Mouse (Mus musculus) heart, postnatal 0 days (tissue): Measurements from ENCODE around the gene Cfdp1. TPM values are rescaled to one million over a fixed set of nuclear protein-coding genes. Genes with fewer than 3 reads are reported as not detected.

Source experiments
- ATAC-seq: fragments of 200-750 bp; cut with Nextera tagmentation; 2 replicates; pipeline ENCODE4 v1.8.0; 2017; ENCODE audit warnings: low read depth, moderate number of reproducible peaks, moderate library complexity; ENCODE audit not compliant: insufficient read depth
- DNase-seq: peaks from one replicate; pipeline ENCODE4 v3.0.0-alpha.2; 2016; ENCODE audit warnings: low spot score
- H3K27ac ChIP-seq: fragments of 300-500 bp; sonication (generic); 2 replicates; pipeline ENCODE4 v1.5.1; 2014; ENCODE audit warnings: low read depth, mild to moderate bottlenecking
- H3K27me3 ChIP-seq: fragments of 300-500 bp; sonication (generic); 2 replicates; pipeline ENCODE4 v1.6.1; 2014; ENCODE audit warnings: low read length, mixed read lengths; ENCODE audit not compliant: control insufficient read depth, insufficient read depth
- H3K36me3 ChIP-seq: fragments of 300-500 bp; sonication (generic); replicated peaks from 2 replicates; pipeline ENCODE4 v1.6.1; 2014; ENCODE audit warnings: low read length, mixed read lengths; ENCODE audit not compliant: control insufficient read depth, insufficient read depth
- H3K4me1 ChIP-seq: fragments of 300-500 bp; sonication (generic); 2 replicates; pipeline ENCODE4 v1.6.1; 2014; ENCODE audit warnings: antibody characterized with exemption; ENCODE audit not compliant: control insufficient read depth, insufficient read depth
- H3K4me2 ChIP-seq: fragments of 300-500 bp; sonication (generic); 2 replicates; pipeline ENCODE4 v1.6.1; 2014; ENCODE audit warnings: low read depth, mild to moderate bottlenecking, low read length, moderate library complexity
- H3K4me3 ChIP-seq: fragments of 300-500 bp; sonication (generic); 2 replicates; pipeline ENCODE4 v1.5.1; 2014; ENCODE audit warnings: low read depth, low read length
- H3K9ac ChIP-seq: fragments of 300-500 bp; sonication (generic); replicated peaks from 2 replicates; pipeline ENCODE4 v1.6.1; 2014; ENCODE audit warnings: low read depth, low read length, mixed read lengths
- H3K9me3 ChIP-seq: fragments of 300-500 bp; sonication (generic); replicated peaks from 2 replicates; pipeline ENCODE4 v1.6.1; 2016; ENCODE audit warnings: low read length; ENCODE audit not compliant: control insufficient read depth
- CTCF ChIP-seq: IDR thresholded peaks from 2 replicates; pipeline ENCODE4 v1.5.1; 2016; ENCODE audit warnings: antibody characterized with exemption, control low read depth, low read depth
- EP300 ChIP-seq: IDR thresholded peaks from 2 replicates; pipeline ENCODE4 v1.6.1; 2016; ENCODE audit warnings: antibody characterized with exemption, low read depth
- WGBS: fragments of 180-500 bp; shearing (Covaris S2); extraction: QIAGEN DNeasy Blood & Tissue Kit; methylation state at CpG from one replicate; pipeline ENCODE4 v1.1.7; 2014; 5-methylcytosine and 5-hydroxymethylcytosine counted together
- polyA plus RNA-seq: library from polyadenylated mRNA; unstranded; fragments of >200 nt; fragmentation: Nextera tagmentation; extraction: Ambion mirVana; gene quantifications from 2 replicates; pipeline ENCODE4 v1.2.1, GENCODE M21; 2015
- total RNA-seq: library from RNA; depleted of rRNA; stranded (reverse); fragments of >200 nt; gene quantifications from 2 replicates; pipeline ENCODE4 v1.2.3, GENCODE M21; 2014; ENCODE audit warnings: low replicate concordance; rRNA removed

Gene Cfdp1
- total and polyA plus RNA-seq, 2 experiments from 2014 or later, result 16.1 to 85.4 TPM

DNA sequence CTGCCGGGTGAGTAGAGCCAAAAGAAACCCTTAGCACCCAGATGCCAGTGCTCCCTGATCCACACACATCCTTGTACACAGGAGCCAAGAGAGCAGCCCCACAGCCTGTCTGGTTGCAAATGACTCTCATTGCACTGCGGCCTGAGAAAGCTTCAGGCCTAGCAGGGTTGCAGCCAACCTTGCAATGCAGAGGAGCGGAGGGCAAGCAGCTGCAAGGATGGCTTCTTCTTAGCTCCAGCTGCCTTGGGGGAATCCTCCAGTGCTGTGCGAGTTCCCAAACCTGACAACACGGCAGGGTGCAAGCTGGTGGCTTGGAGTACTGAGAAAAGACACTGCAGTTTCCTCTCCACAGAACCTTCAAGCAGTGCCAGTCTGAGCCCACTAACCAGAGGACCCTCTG is 125.6 kb downstream of the Cfdp1 start:
- no peak for TF ChIP-seq CTCF
- TF ChIP-seq EP300, result no peak
- WGBS, result 54% methylated on average over 5 of the region's 5 CpGs
- Histone ChIP-seq H3K4me1 (peaks cover 85% of the 10 kb centered on the region), H3K9me3 (no peaks in the 10 kb centered on the region), H3K36me3 (no peaks in the 10 kb centered on the region), H3K4me2 (no peak overlapping the region), H3K27me3 (no peaks in the 10 kb centered on the region), H3K9ac (no peak overlapping the region), H3K27ac (peak overlapping the region; percentile 96), H3K4me3 (no peak overlapping the region)
- no peak for ATAC-seq
- no peak for DNase-seq

DNA sequence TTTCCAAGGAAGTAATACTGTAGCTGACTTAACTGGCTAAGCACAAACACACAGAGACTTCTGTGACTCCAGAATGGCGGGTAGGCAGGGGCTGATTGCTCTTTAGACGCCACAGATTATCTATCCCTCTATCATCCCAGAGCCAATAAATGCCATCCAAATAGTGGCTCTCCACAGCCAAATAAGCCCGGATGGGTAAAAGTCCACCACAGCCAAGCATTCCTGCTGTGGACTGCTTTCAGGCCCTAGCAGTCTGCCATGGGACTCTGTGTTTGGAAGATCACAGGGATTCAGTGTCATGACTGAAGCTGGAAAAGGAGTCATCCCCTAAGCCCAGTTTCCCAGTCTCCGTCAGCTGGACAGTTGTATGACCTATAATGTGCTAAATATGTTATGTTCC is 126.5 kb downstream of the Cfdp1 start:
- no peak overlapping the region for H3K4me2 ChIP-seq
- no peak for TF ChIP-seq CTCF
- no peak for TF ChIP-seq EP300
- ATAC-seq (no peak), DNase-seq (no peak)
- peaks cover 76% of the 10 kb centered on the region for H3K4me1 ChIP-seq
- no peak overlapping the region for H3K9ac ChIP-seq
- H3K9me3 ChIP-seq, result no peaks in the 10 kb centered on the region
- WGBS, result 64% methylated on average over 4 of the region's 4 CpGs
- H3K4me3 ChIP-seq, result no peak overlapping the region
- H3K36me3 ChIP-seq, result no peaks in the 10 kb centered on the region
- peak overlapping the region; percentile 96 for H3K27ac ChIP-seq
- H3K27me3 ChIP-seq, result no peaks in the 10 kb centered on the region

DNA sequence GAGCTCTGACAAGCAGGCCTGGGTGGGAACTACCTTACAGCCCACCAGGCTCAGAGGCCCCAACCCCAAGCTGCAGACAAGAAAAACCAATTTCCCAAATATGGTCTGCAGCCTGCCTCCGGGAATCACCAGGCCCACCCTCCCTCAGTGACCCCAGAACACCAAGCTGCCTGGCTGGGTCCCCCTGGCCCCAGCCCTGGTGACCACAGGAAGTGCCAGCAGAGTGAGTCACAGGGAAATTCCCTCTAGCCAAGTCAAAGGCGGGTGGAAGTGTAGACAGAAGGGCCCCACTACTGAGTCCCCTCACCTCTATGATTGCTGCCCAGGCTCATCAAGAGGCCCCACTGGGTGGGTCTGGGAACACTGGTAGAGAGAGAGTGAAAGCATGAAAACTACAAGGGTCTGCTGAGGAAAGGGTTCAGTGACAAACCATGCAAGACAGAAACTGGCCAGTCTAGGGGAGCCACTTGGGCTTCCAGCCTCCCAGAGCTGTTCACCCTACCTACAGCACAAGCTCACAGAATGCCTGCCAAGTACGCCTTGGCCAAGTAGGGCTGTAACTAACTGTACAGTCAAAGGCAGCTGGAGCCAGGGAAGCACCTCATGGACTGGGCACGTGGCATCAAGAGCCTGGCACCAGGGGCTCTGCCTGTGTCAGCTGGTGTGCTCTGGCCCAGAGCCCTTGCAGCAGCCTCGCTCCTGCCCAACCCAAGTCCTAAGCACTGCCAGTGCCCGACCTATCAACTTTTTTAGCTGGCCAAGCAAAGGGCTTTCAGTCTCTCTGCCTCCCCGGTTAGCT is 127.8 kb downstream of the Cfdp1 start:
- H3K4me2 ChIP-seq, result peak overlapping the region; percentile 38
- peak; percentile 95 for DNase-seq
- 14% methylated on average over 7 of the region's 7 CpGs for WGBS
- no peaks in the 10 kb centered on the region for H3K9me3 ChIP-seq
- peak overlapping the region; percentile 96 for H3K27ac ChIP-seq
- H3K4me1 ChIP-seq, result peaks cover 72% of the 10 kb centered on the region
- 0 out of 2 replicates have a peak, but pooled peaks cover under 1% of the 10 kb centered on the region for H3K36me3 ChIP-seq
- H3K4me3 ChIP-seq, result no peak overlapping the region
- peak; percentile 92 for TF ChIP-seq EP300
- TF ChIP-seq CTCF, result no peak
- ATAC-seq, result peak; percentile 96
- H3K9ac ChIP-seq, result peak overlapping the region; percentile 25; the same call in 1 of the 2 replicates
- H3K27me3 ChIP-seq, result no peaks in the 10 kb centered on the region

DNA sequence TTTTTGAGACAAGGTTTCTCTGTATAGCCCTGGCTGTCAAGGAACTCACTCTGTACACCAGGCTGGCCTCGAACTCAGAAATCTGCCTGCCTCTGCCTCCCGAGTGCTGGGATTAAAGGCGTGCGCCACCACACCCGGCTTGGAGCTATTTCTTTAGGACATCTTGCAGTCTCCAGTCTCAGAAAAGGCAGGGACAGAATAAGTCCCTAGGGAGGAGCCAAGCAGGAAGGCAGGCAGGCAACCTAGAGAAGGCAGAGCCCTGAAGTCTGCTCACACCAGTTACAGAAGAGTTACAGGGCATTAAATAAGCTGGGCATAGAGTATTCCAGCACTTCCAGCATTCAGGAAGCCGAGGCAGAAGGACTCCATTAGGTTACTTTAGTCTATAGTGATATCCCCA is 128.8 kb downstream of the Cfdp1 start:
- Histone ChIP-seq H3K27ac (peak overlapping the region; percentile 66), H3K4me3 (no peak overlapping the region), H3K9ac (no peak overlapping the region), H3K4me1 (peaks cover 63% of the 10 kb centered on the region), H3K36me3 (peaks cover 10% of the 10 kb centered on the region), H3K9me3 (no peaks in the 10 kb centered on the region), H3K27me3 (no peaks in the 10 kb centered on the region), H3K4me2 (no peak overlapping the region)
- no peak for DNase-seq
- 70% methylated on average over 6 of the region's 6 CpGs for WGBS
- no peak for ATAC-seq
- TF ChIP-seq CTCF (no peak), EP300 (no peak)

DNA sequence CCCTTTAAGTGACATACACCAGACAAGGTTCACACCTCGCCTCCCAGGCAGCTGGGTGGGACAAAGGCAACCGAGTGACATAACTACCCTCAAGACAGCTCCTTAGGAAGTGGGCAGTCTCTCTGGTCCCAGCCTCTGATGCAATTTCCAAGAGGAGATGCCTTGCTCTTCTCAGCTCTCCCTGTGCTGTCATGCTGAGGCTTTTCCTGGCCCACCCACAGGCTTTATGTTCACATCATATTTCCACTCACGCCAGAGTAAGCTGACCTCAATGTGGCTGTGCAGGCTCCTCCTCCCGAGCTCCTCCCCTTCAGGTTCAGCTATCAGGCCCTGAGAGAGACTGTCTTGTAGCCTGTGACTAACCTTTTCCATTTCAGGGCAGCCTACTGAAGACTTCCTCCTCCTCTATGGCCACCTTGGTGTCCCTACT is 134.0 kb downstream of the Cfdp1 start:
- H3K9me3 ChIP-seq, result no peaks in the 10 kb centered on the region
- H3K9ac ChIP-seq, result no peak overlapping the region
- no peaks in the 10 kb centered on the region for H3K27me3 ChIP-seq
- no peak overlapping the region for H3K4me2 ChIP-seq
- TF ChIP-seq CTCF (no peak), EP300 (no peak)
- DNase-seq, result no peak
- peak overlapping the region; percentile 33; the same call in 1 of the 2 replicates for H3K27ac ChIP-seq
- ATAC-seq, result no peak
- no peak overlapping the region for H3K4me3 ChIP-seq
- H3K4me1 ChIP-seq, result peaks cover 44% of the 10 kb centered on the region
- H3K36me3 ChIP-seq, result peaks cover 30% of the 10 kb centered on the region
- WGBS, result 33% methylated on average over 4 of the region's 4 CpGs

DNA sequence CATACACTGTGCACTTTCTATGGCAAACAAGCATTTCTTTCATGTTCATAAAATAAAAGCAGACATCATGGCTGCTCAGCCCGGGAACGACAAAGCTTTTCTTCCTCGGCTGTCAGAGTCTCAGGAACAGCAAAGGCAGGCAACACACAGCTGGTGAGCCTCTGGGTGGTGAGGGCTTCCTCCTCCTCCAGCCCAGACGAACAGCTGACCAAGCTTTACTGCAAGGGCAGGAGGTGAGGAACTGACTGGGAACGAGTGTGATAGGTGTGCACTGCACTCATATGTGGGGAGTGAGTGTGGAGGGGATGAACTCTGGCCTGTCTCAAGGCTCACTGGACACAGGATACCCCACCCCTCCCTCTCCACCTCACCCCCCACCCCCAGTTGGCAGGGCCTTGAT is 135.2 kb downstream of the Cfdp1 start:
- peaks cover 42% of the 10 kb centered on the region for H3K36me3 ChIP-seq
- DNase-seq (no peak), ATAC-seq (no peak)
- H3K9me3 ChIP-seq, result no peaks in the 10 kb centered on the region
- H3K9ac ChIP-seq, result no peak overlapping the region
- H3K4me2 ChIP-seq, result no peak overlapping the region
- 43% methylated on average over 5 of the region's 5 CpGs for WGBS
- H3K27me3 ChIP-seq, result no peaks in the 10 kb centered on the region
- H3K27ac ChIP-seq, result peak overlapping the region; percentile 100; the same call in 1 of the 2 replicates
- TF ChIP-seq EP300, result no peak
- no peak for TF ChIP-seq CTCF
- no peak overlapping the region for H3K4me3 ChIP-seq
- H3K4me1 ChIP-seq, result peaks cover 33% of the 10 kb centered on the region

Other genes starting within 250 kb of the Cfdp1 start
- gene Ldhd, start 223.9 kb downstream of the Cfdp1 start, total RNA-seq, result 2.7 and 4.3 TPM in 2 replicates
- gene Ldhd, start 223.9 kb downstream of the Cfdp1 start, polyA plus RNA-seq, result 1.3 and 1.5 TPM in 2 replicates
- gene Zfp1, start 210.9 kb downstream of the Cfdp1 start, total RNA-seq, result 7.5 and 18.3 TPM in 2 replicates
- gene Zfp1, start 210.9 kb downstream of the Cfdp1 start, polyA plus RNA-seq, result 11.9 and 12.0 TPM in 2 replicates
- gene Ctrb1, start 163.3 kb downstream of the Cfdp1 start, total RNA-seq, result 0.62 and 3.4 TPM in 2 replicates
- gene Ctrb1, start 163.3 kb downstream of the Cfdp1 start, polyA plus RNA-seq, result not detected in 2 replicates
- 53.2 and 81.5 TPM in 2 replicates for gene Bcar1, start 110.5 kb downstream of the Cfdp1 start, total RNA-seq
- 25.6 and 27.9 TPM in 2 replicates for gene Bcar1, start 110.5 kb downstream of the Cfdp1 start, polyA plus RNA-seq
- 3.3 and 3.9 TPM in 2 replicates for gene Tmem170, start 22.5 kb upstream of the Cfdp1 start, total RNA-seq
- gene Tmem170, start 22.5 kb upstream of the Cfdp1 start, polyA plus RNA-seq, result 2.5 and 3.5 TPM in 2 replicates
- gene Chst5, start 56.2 kb upstream of the Cfdp1 start, total RNA-seq, result not detected in 2 replicates
- not detected in 2 replicates for gene Chst5, start 56.2 kb upstream of the Cfdp1 start, polyA plus RNA-seq
- gene Tmem231, start 79.6 kb upstream of the Cfdp1 start, total RNA-seq, result 1.2 and 3.3 TPM in 2 replicates
- gene Tmem231, start 79.6 kb upstream of the Cfdp1 start, polyA plus RNA-seq, result 1.6 TPM in 2 replicates
- 71.2 and 76.3 TPM in 2 replicates for gene Gabarapl2, start 86.4 kb upstream of the Cfdp1 start, total RNA-seq
- gene Gabarapl2, start 86.4 kb upstream of the Cfdp1 start, polyA plus RNA-seq, result 212 and 220 TPM in 2 replicates
- gene Adat1, start 138.0 kb upstream of the Cfdp1 start, total RNA-seq, result 0.46 and 2.4 TPM in 2 replicates
- gene Adat1, start 138.0 kb upstream of the Cfdp1 start, polyA plus RNA-seq, result 2.0 and 2.2 TPM in 2 replicates
- 73.7 and 73.8 TPM in 2 replicates for gene Kars, start 157.0 kb upstream of the Cfdp1 start, total RNA-seq
- gene Kars, start 157.0 kb upstream of the Cfdp1 start, polyA plus RNA-seq, result 104 and 108 TPM in 2 replicates
- gene Terf2ip, start 157.1 kb upstream of the Cfdp1 start, total RNA-seq, result 11.2 and 15.8 TPM in 2 replicates
- 13.0 and 14.2 TPM in 2 replicates for gene Terf2ip, start 157.1 kb upstream of the Cfdp1 start, polyA plus RNA-seq
- gene Gm6793, start 160.7 kb upstream of the Cfdp1 start, total RNA-seq, result not detected in 2 replicates
- gene Gm6793, start 160.7 kb upstream of the Cfdp1 start, polyA plus RNA-seq, result 0.14 and 0.45 TPM in 2 replicates